Mouse (Mus musculus) T-helper 2 cell (primary cell): ENCODE data around the gene Fyb.

Experiments
- in situ Hi-C: fragments of 300-600 bp; cut with MboI, MseI; formaldehyde crosslinking; loops from one replicate; pipeline ENCODE4 v1.15.1; 2025; ENCODE audit warnings: high pct_unique_total_duplicates

The Fyb gene

DNA sequence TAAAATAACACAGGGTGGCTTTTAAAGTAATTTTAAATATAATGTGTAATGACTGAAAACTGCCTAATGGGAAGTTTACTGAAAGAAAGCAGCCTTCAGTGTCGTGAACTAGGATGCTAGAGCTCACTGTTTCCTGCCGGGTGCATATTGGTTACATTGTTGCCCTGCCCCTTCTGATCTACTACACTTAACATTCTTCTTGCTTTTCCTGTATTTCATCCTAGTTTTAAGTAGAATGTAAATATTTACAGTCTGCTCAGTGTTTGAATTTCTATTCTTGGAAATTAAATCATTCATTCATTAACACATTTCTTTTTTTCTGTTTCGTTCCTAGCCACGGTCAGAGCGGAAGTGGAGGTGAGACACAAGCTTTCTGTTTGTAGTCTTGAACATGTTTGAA is 119.6 kb downstream of the Fyb start:
- in situ Hi-C loops, result loop anchor here (25.0 kb wide), 1 partner anchor 380 kb away; no protein-coding TSS in a partner anchor

DNA sequence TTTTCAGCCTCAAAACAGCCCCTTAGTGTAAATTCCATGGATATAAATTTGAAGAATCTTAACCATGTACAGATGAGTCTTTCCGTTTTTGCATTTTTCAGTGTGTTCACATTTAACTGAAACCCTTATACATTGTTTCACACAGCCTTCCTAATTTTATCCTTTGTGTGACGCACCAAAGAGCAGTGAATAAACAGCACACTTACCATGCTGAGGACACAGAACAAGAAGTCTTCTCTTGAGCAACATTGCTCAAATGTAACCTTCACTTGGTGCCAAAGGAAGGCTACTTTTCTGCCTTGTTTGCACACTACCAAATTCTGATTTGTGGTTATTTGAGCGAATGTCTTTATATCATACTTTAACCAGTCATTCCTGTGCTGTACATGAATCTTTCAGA is 122.8 kb downstream of the Fyb start:
- in situ Hi-C loops, result loop anchor here (25.0 kb wide), 1 partner anchor 383 kb away; no protein-coding TSS in a partner anchor

DNA sequence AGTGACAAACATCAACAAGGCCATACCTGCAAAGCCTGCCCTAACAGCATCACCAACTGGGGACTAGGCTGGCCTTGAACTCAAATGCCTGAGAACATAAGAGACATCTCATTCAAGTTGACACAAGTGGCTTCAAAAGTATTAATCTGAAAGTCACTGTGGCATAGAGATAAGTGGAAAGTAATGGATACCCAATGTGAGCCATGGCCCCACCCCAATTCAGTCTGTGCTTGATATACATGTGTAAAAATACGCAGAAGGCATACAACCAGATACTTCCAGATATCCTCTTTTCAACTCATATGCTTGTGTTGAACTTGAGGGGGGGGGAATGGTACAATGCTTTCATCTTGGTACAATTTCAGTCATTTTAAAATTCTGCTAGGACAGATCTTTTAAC is 124.4 kb downstream of the Fyb start:
- in situ Hi-C loops, result loop anchor here (25.0 kb wide), 1 partner anchor 385 kb away; no protein-coding TSS in a partner anchor

DNA sequence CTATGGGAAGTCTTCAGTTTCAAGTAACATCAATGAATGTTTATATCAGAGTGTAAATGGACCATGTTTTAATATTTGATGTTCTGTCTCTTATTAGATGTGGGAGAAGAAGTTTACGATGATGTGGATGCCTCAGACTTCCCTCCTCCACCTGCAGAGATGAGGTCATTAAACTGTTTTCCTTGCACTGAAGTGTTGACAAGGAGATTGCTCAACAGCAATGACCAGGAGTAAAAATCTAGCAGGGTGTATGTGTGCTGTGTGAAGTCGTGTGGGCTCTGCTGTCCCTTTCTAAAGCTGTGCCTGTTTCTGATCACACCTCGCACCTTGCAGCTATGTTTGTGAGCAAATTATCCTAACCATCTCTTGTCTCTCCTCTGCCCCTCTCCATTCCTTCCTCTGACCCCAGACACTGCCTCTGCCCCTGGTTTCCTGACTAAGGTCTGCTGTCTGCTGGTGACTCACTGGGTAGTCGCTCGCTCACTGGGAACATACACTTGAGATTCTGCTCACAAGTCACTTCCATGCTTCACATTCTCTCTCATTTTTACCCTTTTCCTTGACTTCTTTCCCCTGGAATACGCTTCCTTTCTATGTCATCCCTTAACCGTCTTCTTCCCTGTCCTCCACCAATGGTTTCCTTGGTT is 126.2 kb downstream of the Fyb start:
- in situ Hi-C loops, result loop anchor here (25.0 kb wide), 1 partner anchor 387 kb away; no protein-coding TSS in a partner anchor

DNA sequence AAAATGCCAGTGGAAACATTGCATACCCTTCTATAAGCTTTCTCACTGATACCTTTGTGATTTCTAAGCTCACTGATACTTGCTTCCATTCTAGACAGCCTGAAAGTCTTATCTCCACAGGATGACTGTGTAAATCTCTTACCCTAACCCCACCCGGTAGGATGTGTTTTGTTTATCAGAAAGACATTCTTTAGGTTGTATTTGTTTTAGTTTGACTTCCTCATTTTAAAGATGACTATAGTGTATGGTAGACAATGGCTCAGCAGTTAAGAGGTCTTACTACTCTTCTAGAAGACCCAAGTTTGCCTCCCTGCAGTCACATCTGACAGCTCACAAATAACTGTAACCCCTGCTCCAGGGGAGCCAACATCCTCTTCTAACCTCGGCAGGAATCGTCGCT is 130.4 kb downstream of the Fyb start:
- in situ Hi-C loops, result no loop called here

DNA sequence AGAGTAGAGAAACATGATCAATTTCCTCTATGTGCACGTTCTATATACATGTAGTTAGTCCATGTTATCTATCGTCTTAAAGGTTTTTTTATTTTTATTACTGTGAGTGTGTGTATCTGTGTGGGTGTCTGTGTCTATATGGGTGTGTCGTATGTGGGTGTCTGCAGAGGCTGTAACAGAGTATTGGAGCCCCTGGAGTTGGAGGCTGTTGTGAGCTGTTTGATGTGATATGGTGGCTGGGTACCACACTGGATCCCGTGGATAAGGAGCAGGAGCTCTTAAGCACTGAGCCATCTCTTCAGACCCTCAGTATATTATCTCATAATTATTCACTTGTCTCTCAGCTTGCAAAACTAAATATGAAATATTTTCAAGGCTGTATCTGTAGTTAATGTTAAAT is 135.4 kb downstream of the Fyb start:
- in situ Hi-C loops, result no loop called here

DNA sequence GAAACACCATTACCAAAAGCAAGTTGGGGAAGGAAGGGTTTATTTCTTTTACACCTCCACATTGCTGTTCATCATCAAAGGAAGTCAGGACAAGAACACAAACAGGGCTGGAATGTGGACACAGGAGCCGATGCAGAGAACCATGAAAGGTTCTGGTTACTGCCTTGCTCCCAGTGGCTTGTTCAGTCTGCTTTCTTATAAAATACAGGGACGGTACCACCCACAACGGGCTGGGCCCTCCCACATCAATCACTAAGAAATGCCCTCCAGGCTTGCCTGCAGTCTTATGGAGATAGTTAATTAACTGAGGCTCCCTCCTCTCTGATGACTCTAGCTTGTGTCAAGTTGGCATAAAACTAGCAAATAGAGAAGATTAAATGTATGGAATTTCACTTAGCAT is 139.3 kb downstream of the Fyb start:
- in situ Hi-C loops, result no loop called here

DNA sequence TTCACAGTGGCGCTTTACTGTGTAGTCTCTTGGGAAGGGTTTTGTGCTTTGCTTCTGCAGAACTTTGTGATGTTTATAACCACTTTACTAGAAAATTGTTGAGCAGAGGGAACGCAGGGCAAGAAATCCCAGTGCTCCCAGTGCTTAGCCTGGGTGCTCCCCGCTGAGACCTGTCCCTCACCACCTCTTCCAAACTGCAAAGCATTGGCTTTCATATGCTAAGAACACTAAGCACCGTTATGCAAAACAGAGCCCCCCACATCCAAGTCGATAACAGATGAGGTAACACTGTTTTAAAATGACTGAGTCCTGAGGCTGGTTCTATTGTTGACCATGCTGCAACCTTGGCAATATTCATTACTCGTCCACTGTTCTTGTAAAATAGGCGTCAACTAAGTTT is 141.3 kb downstream of the Fyb start:
- in situ Hi-C loops, result no loop called here

DNA sequence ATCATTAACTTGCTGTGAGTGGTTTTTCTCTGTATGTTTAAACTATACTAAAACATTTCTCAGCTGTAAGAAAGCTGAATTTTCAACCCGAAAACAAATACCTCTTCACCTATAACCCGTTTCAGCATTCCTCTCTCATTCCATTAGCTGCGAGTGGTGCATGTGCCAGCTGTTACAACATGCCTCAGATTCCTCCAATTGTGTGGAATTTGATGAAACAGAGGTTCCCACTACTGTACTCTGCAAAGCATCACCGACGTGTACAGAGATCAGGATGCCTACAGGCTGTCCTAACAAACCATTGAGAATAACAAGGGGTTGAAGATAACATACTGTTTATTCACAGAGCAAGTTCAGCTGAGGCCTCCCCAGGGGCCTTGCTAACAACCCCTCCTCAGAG is 143.4 kb downstream of the Fyb start:
- in situ Hi-C loops, result no loop called here

DNA sequence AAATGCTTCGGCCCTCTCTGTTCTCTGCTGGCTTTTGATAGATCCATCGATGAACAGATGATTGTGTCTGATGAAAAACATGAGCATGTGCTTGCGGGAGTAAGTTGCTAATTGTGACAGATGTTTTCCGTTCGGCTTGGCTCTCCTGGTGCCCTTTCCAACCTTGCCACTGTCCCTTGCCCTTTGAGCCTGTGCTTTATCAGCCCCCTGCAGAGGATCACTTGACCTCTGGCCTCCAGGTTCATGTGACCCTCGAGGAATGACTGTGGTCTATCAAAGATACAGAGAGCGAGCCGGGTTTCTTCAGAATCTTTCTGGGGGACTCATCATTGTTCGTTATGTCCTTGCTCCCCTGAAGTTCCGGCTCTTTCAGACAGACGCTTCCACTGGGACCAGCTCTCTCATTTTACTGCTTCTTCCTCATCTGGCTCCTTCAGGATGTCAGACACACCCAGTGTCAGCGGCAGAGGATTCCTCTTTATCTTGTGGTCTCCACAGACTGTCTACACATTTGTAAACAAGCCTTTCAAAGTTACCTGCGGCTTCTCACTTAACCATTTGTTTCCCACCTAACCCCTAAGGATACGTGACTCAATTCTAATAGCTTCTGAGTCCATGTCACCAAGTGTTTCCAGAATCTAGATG is 146.3 kb downstream of the Fyb start:
- in situ Hi-C loops, result no loop called here

DNA sequence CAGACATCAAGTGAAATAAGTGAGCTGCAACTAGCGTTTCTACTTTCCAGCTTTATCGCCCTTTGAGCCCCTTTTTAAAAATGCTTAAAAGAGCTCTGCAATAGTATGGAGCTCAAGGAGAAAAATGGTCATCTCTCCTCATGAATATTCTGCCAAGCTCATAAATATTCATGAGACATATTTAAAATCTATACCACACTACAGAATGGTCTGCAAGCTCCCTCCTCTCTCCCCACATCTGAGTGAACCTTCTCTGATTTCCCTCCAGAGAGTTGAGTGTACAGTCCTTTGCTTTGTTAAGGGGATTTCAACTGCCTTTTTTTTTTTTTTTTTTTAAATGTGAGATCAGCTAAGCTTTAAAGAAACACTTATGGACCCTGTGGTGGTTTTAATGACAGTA is 155.8 kb downstream of the Fyb start:
- in situ Hi-C loops, result no loop called here

DNA sequence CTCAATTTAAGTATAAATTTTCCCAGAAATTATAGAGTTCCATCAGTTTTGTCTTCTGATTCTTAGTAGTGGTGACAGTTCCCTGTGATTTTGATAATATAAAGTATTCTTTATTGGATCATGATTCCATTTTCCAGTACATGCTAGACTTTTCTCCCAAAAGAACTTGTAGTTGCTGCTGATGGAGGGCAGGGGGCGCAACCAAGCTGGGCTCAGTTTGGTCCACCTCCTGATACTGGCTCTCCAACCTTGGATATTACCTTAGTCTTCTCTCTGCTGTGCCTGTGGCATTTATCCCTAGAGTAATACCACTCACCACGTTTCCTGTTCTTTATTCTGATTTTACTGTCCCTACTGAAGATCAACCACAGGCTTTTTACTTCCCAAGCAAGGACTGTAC is 179.5 kb downstream of the Fyb start:
- in situ Hi-C loops, result loop anchor here (25.0 kb wide), 1 partner anchor 115 kb away; no protein-coding TSS in a partner anchor

DNA sequence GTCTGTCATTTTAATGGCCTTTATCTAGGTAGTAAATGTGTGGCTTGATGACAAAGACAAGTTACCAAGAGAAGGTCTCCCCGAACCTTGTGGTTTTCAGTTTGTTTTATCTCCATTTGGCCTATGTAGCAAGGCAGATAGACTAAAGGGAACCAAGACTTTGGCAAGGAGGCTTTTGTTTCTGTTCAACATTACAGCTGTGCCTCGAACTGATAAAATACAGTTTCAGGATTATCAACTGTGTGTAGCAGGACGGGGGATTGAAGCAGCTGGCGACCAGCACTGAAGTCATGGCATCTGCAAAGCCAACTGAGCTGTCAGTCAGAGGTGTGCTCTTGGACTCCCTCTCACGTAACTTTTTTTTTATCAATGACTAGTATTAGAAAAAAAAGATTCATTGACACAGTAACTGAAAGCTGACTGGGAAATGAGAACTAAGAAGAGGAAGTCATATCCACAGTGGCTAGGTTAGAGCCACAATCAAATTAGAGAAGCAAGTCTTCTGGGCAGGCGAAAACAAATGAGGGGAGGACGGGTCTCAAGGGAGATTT is 182.8 kb downstream of the Fyb start:
- in situ Hi-C loops, result loop anchor here (25.0 kb wide), 1 partner anchor 118 kb away; no protein-coding TSS in a partner anchor

DNA sequence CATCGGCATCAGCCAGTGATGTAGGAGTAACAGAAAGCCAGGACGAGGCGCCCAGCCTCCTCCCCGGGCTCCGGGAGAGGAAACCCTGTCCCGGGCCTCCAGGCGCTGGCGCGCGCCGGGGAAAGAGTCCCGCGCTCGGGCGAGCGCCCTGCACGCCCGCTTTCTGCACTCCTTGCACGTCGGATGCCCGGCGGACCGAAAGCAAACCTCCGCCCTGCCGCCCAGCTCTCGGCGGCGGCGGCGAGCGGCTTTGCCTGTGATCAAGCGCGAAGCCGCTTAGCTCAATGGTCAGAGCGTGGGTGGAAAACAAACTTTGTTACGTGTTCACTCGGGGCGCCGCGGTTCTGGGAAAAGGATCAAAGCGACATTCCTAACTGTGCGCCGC is 184.9 kb downstream of the Fyb start:
- in situ Hi-C loops, result loop anchor here (25.0 kb wide), 1 partner anchor 120 kb away; no protein-coding TSS in a partner anchor

DNA sequence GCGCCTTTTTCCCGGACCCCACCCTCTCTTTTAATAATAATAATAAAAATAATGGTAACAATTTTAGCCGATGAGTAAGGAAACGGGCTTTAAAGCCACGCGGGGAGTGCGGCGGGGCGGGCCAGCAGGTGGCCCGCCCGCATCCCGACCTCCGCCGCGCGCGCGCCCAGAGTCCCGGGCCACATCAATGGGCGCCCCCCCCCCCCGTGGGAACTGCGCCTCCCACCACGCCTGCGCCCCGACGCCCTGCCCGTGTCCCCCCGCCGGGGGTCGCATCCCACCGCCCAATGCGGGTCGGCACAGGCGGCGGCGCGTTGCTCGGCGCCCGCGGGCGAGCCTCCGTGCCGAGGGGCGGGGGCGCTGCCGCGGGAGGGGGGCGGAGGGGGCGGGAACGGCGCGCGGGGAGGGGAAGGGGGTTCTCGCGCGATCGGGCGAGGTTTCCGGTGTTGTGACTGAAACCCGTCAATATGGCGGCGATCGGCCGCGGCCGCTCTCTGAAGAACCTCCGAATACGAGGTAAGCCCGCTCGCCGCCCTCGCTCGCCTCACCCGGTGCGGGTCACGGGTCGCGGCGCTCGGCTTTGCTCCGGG is 185.4 kb downstream of the Fyb start, which contains the start of gene Rictor:
Gene Rictor, plus strand, starts transcription at position 444 of the 590 bp plus-strand sequence.
- in situ Hi-C loops, result loop anchor here (25.0 kb wide), 1 partner anchor 121 kb away; no protein-coding TSS in a partner anchor

DNA sequence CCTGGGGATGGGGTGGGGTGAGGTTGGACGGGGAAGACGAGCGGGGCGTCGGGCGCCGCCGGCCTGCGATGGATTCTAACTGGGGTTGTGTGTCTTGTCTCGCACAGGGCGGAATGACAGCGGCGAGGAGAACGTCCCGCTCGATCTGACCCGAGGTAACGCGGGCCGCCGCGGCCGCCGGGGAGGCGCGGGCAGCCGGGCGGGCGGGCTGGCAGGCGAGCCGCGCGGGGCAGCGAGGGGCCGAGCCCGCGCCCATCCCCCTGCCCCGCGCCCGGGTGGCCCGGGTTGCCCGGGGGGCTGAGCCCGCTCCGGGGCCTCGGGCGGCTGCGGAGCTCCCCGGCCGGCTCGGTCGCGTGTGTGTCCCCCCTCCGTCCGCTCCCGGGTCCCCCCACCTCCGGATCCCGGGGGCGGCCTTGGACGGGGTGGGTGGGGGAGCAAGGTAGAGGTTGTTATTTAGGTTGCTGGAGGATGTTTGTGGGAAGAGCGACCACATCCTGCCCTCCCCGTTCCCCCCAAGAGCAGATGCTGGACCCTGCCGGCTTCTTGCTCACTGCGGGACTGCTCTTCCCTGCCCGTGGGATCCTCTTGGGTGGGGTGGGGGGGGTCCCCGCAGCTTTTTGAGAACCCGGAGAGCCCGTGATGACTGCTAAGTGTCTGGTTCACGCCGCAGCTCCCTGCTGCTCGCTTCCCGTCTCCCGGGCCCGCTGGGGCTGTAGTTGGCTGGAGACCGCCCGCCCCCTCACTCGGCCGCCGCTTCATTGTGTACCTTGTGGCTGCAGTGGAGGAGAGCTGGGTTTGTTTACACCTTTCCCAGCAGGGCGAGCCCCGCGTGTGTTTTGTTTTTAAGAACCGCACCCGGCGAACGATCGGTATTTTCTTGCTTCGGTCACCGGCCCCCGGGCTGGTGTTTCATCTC is 186.1 kb downstream of the Fyb start:
- in situ Hi-C loops, result loop anchor here (25.0 kb wide), 1 partner anchor 121 kb away; no protein-coding TSS in a partner anchor

DNA sequence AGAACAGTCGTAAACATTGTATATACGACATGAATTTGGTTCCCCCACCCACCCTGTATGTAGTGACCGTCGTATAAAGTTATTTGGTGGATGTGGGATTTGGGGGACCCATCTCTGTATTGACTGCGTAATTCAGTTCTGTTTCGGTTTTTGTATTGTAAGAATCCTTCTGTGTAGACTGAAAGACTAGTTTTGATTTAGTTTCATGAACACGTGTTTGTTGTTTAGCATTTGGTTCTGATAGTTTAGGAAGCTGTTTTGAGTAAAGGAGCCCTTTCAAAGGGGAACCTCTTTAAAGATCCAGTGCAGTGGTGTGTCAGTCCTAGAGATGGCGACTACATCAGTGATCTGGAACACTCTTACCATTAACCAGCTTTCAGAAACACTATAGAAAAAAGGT is 187.0 kb downstream of the Fyb start:
- in situ Hi-C loops, result loop anchor here (25.0 kb wide), 1 partner anchor 122 kb away; no protein-coding TSS in a partner anchor

DNA sequence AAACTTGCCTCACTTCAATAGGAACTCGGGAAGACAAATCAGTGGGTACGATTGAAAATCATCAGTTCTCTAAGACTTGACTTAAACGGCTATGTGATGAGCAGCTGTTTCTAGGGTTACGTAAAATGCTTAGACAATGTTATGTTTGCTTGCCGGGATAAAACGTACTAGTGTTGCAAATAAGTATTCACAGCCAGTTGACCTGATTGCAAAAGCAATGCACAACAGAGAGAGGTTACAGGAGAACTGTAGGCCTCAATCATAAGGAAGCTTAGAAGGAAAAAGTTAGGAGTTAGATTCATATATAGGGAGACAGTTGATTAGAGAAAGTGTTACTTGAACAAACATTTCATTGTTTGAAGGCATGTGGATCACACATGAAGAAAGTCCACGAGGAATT is 187.7 kb downstream of the Fyb start:
- in situ Hi-C loops, result loop anchor here (25.0 kb wide), 1 partner anchor 123 kb away; no protein-coding TSS in a partner anchor

DNA sequence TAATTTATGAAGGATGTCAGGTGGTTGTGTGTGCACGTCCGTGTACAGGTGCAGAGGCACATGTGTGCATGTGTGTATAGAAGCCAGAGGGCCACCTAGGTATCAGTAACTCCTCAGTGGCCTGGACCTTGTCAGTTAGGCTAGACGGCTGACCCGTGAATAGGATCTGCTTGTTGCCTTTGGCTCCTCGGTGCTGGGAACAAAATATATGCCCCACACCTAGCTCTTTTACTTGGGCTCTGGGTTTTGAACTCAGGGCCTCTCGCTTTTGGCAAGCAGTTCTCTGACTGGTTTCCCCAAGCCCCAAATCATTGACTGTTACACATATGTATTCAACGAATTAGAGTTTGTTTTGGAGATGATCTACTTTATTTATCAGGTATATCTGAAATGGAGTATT is 188.6 kb downstream of the Fyb start:
- in situ Hi-C loops, result loop anchor here (25.0 kb wide), 1 partner anchor 124 kb away; no protein-coding TSS in a partner anchor
